Mouse (Mus musculus): ENCODE results near the gene Plb1.

Gene Plb1

GRCm38 (mm10) chr5:32260751-32261150 is 28.2 kb downstream of the Plb1 start:
- no peak for DNase-seq (ENCODE audit: low spot score)

GRCm38 (mm10) chr5:32261251-32261650 is 28.7 kb downstream of the Plb1 start:
- no peak for DNase-seq (ENCODE audit: low spot score)

- no peak for DNase-seq (ENCODE audit: low spot score)
Measured at GRCm38 (mm10) chr5:32262534-32262933, 30.0 kb downstream of the Plb1 start.

- peak; percentile 11 for DNase-seq (ENCODE audit: low spot score)
Measured at GRCm38 (mm10) chr5:32272502-32272901, 40.0 kb downstream of the Plb1 start.

- DNase-seq (ENCODE audit: low spot score): no peak
Measured at GRCm38 (mm10) chr5:32278000-32278694, 45.6 kb downstream of the Plb1 start.

GRCm38 (mm10) chr5:32280066-32280465 is 47.6 kb downstream of the Plb1 start:
- no peak for DNase-seq (ENCODE audit: low spot score)

GRCm38 (mm10) chr5:32282345-32282744 is 49.8 kb downstream of the Plb1 start:
- DNase-seq (ENCODE audit: low spot score): no peak

GRCm38 (mm10) chr5:32283457-32283856 is 50.9 kb downstream of the Plb1 start:
- DNase-seq (ENCODE audit: low spot score): no peak

GRCm38 (mm10) chr5:32286315-32286714 is 53.8 kb downstream of the Plb1 start:
- no peak for DNase-seq (ENCODE audit: low spot score)

GRCm38 (mm10) chr5:32288021-32288420 is 55.5 kb downstream of the Plb1 start:
- DNase-seq (ENCODE audit: low spot score): no peak

GRCm38 (mm10) chr5:32291316-32291715 is 58.8 kb downstream of the Plb1 start:
- DNase-seq (ENCODE audit: low spot score): no peak

- DNase-seq (ENCODE audit: low spot score): no peak
Measured at GRCm38 (mm10) chr5:32302991-32303921, 70.7 kb downstream of the Plb1 start.

- DNase-seq (ENCODE audit: low spot score): no peak
Measured at GRCm38 (mm10) chr5:32307106-32307505, 74.6 kb downstream of the Plb1 start.

GRCm38 (mm10) chr5:32308647-32309046 is 76.1 kb downstream of the Plb1 start:
- no peak for DNase-seq (ENCODE audit: low spot score)

GRCm38 (mm10) chr5:32309714-32310113 is 77.2 kb downstream of the Plb1 start:
- no peak for DNase-seq (ENCODE audit: low spot score)

GRCm38 (mm10) chr5:32310802-32311201 is 78.3 kb downstream of the Plb1 start:
- DNase-seq (ENCODE audit: low spot score): no peak

- no peak for DNase-seq (ENCODE audit: low spot score)
Measured at GRCm38 (mm10) chr5:32311589-32312166, 79.2 kb downstream of the Plb1 start.

- DNase-seq (ENCODE audit: low spot score): no peak
Measured at GRCm38 (mm10) chr5:32313671-32314070, 81.2 kb downstream of the Plb1 start.

- no peak for DNase-seq (ENCODE audit: low spot score)
Measured at GRCm38 (mm10) chr5:32314731-32315130, 82.2 kb downstream of the Plb1 start.

GRCm38 (mm10) chr5:32322146-32322811 is 89.8 kb downstream of the Plb1 start:
- peak; percentile 39 for DNase-seq (ENCODE audit: low spot score)

GRCm38 (mm10) chr5:32328139-32328538 is 95.6 kb downstream of the Plb1 start:
- no peak for DNase-seq (ENCODE audit: low spot score)

GRCm38 (mm10) chr5:32332591-32332990 is 100.1 kb downstream of the Plb1 start:
- DNase-seq (ENCODE audit: low spot score): no peak

Measured in layer of hippocampus, adult 9-10 months (tissue).